Mouse (Mus musculus): ENCODE data around the gene Apoo. TPM values are rescaled to one million over a fixed set of nuclear protein-coding genes. Genes with fewer than 3 reads are reported as not detected.
A peak's percentile ranks its signal among the peaks of the same experiment; 100 is the strongest.
"Not testable (repeated sequence)": the region's sequence is repeated elsewhere in the genome, so short reads cannot be mapped to it uniquely, and the experiment has no call there.

Apoo gene
- total and polyA plus RNA-seq, 2 experiments from 2014 or later, result 76.6 to 142 TPM

- no peaks in the 10 kb centered on the region for H3K4me1 ChIP-seq (ENCODE audit: insufficient read depth)
- no peak overlapping the region for H3K4me2 ChIP-seq (ENCODE audit: low read depth)
- TF ChIP-seq CTCF (IDR thresholded peaks at IDR 0.05; ENCODE audit: low read depth), result no peak
- H3K4me3 ChIP-seq (ENCODE audit: low read depth, low read length), result no peak overlapping the region
- no peaks in the 10 kb centered on the region for H3K9me3 ChIP-seq (ENCODE audit: low read length)
- no peaks in the 10 kb centered on the region for H3K36me3 ChIP-seq (ENCODE audit: insufficient read depth)
- DNase-seq (peak; percentile 50), ATAC-seq (peak; percentile 42; the same call in 1 of the 2 replicates)
- H3K27ac ChIP-seq (ENCODE audit: low read depth, low read length), result no peak overlapping the region
- H3K27me3 ChIP-seq (ENCODE audit: insufficient read depth, low read length), result no peaks in the 10 kb centered on the region
- WGBS, result 56% methylated on average over 4 of the region's 4 CpGs
- no peak overlapping the region for H3K9ac ChIP-seq
Measured at GRCm38 (mm10) chrX:94459346-94459745, 92.4 kb downstream of the Apoo start.

- not testable (repeated sequence) for H3K27ac ChIP-seq (ENCODE audit: low read depth, low read length); H3K36me3 ChIP-seq (ENCODE audit: insufficient read depth); H3K27me3 ChIP-seq (ENCODE audit: insufficient read depth, low read length); ATAC-seq; DNase-seq; H3K4me3 ChIP-seq (ENCODE audit: low read depth, low read length); H3K4me2 ChIP-seq (ENCODE audit: low read depth); H3K9ac ChIP-seq; H3K9me3 ChIP-seq (ENCODE audit: low read length); H3K4me1 ChIP-seq (ENCODE audit: insufficient read depth)
- WGBS, result 50% methylated on average over 1 of the region's 3 CpGs
Measured at GRCm38 (mm10) chrX:94461513-94461912, 94.6 kb downstream of the Apoo start.

DNA sequence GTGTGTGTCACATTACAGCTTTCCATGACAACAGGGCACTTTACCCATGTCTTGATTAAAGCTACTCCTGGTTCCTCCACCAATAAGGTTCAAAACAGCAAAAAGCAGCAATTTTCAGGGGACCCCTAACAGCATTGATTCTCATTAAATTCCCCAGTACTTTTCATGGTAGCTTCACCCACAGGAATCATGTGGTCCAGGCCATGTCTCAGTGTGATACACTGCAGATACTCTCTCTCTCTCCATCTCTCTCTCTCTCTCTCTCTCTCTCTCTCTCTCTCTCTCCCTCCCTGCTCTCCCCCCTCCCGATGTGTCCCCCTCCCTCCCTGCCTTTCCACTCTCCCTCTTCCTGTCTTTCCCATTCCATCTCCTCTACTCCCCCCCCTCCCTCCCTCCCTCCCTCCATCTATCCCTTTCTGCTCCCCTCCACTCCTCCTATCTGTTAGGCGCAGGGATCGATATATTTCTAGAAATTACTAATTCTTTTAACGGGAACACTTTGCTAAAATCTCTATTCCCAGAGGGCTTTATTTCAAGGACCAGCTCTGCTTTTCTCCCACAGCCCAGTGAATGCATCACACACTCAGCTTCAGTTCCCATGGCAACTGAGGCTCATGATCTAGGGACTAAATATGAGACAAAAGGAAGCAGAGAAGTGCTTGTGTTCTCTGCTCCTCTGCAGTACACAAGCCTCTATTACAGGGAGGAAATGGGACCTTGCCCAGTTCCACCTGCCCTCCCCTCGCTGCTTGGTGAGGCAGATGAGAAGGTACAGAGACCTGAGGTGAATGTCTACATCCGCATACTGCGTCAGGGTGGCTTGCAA lies 95.9 kb downstream of the Apoo start:
- no CpG with 5 or more reads among the region's 7 CpGs for WGBS
- not testable (repeated sequence) for H3K4me1 ChIP-seq (ENCODE audit: insufficient read depth)

More for the DNA sequence above, 95.9 kb downstream of the Apoo start:
- ATAC-seq, result peak; percentile 93
- not testable (repeated sequence) for H3K36me3 ChIP-seq (ENCODE audit: insufficient read depth); H3K4me2 ChIP-seq (ENCODE audit: low read depth); H3K4me3 ChIP-seq (ENCODE audit: low read depth, low read length); H3K9me3 ChIP-seq (ENCODE audit: low read length); H3K27me3 ChIP-seq (ENCODE audit: insufficient read depth, low read length); H3K27ac ChIP-seq (ENCODE audit: low read depth, low read length); DNase-seq; H3K9ac ChIP-seq

Small RNA genes lying within 50 kb of the gene (microRNA-seq; reads per million reads assigned to microRNA genes)
- 0 reads per million in 2 experiments for gene Gm44477

Other genes starting within 250 kb of the Apoo start
- 27.3 and 41.9 TPM in 2 replicates for gene Zfx, start 243.4 kb upstream of the Apoo start, total RNA-seq (2014; rRNA removed)
- gene Zfx, start 243.4 kb upstream of the Apoo start, polyA plus RNA-seq (2015; fragmentation: Nextera tagmentation; extraction: Ambion mirVana), result 12.7 and 18.2 TPM in 2 replicates
- gene Eif2s3x, start 154.3 kb upstream of the Apoo start, total RNA-seq (2014; rRNA removed), result 212 and 233 TPM in 2 replicates
- 68.4 and 94.9 TPM in 2 replicates for gene Eif2s3x, start 154.3 kb upstream of the Apoo start, polyA plus RNA-seq (2015; fragmentation: Nextera tagmentation; extraction: Ambion mirVana)
- 14.8 and 20.5 TPM in 2 replicates for gene Klhl15, start 132.5 kb upstream of the Apoo start, total RNA-seq (2014; rRNA removed)
- gene Klhl15, start 132.5 kb upstream of the Apoo start, polyA plus RNA-seq (2015; fragmentation: Nextera tagmentation; extraction: Ambion mirVana), result 6.1 and 7.3 TPM in 2 replicates
- gene Fam90a1b, start 340 bp upstream of the Apoo start, total RNA-seq (2014; rRNA removed), result 0.24 and 0.31 TPM in 2 replicates
- gene Fam90a1b, start 340 bp upstream of the Apoo start, polyA plus RNA-seq (2015; fragmentation: Nextera tagmentation; extraction: Ambion mirVana), result 0.39 and 0.42 TPM in 2 replicates
- 933 and 1,158 TPM in 2 replicates for gene Maged1, start 175.0 kb downstream of the Apoo start, total RNA-seq (2014; rRNA removed)
- 829 and 838 TPM in 2 replicates for gene Maged1, start 175.0 kb downstream of the Apoo start, polyA plus RNA-seq (2015; fragmentation: Nextera tagmentation; extraction: Ambion mirVana)

All from forebrain, postnatal 0 days (tissue).